Mouse (Mus musculus) olfactory bulb, adult 2 months (tissue): ENCODE measurements around the gene Glra4.

Experiments
- CTCF ChIP-seq: fragments of 200-500 bp; IDR thresholded peaks from 2 replicates; pipeline ENCODE4 v1.5.1; 2012; ENCODE audit warnings: low read depth, mild to moderate bottlenecking, low read length, moderate library complexity; ENCODE audit not compliant: insufficient read depth
- POLR2A ChIP-seq: fragments of 200-500 bp; IDR thresholded peaks from 2 replicates; pipeline ENCODE4 v1.6.1; 2012; ENCODE audit warnings: mild to moderate bottlenecking, low read depth, low read length, moderate library complexity; ENCODE audit not compliant: insufficient read depth

DNA sequence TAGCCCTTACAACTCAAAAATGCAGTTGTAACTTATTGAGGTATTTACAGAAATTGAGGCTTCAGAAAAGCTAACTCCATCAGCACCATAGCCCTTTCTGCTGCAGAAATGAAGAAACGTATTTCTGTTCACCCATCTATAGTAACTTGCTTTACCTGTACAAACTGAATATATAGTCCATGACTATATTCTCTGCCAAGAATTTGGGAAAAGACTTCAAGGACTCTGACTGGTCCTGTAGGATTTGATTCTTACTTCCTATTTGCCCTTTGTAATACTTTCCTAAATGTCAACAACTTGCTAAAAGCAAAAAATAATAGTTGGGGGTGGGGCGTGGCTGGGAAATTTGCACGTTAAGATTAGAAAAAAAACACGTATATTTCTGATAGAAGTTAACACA lies 47.9 kb downstream of the Glra4 start:
- TF ChIP-seq CTCF (no peak), POLR2A (no peak)
